Mouse (Mus musculus): ENCODE results near the gene Ttll8. TPM values are rescaled to one million over a fixed set of nuclear protein-coding genes. Genes with fewer than 3 reads are reported as not detected.

The Ttll8 gene
- total and polyA plus RNA-seq, 2 experiments from 2014 or later: not detected

GRCm38 (mm10) chr15:88902200-88902875, 51.9 kb downstream of the Ttll8 start:
- Histone ChIP-seq H3K27ac (ENCODE audit: low read depth) (no peak overlapping the region), H3K4me2 (ENCODE audit: low read depth, low read length) (no peak overlapping the region), H3K9me3 (replicated peaks; ENCODE audit: control insufficient read depth, low read length) (no peaks in the 10 kb centered on the region), H3K4me3 (ENCODE audit: low read depth, low read length) (no peak overlapping the region), H3K9ac (replicated peaks; ENCODE audit: low read depth, low read length) (no peak overlapping the region), H3K4me1 (ENCODE audit: control insufficient read depth, insufficient read depth) (no peaks in the 10 kb centered on the region), H3K36me3 (replicated peaks; ENCODE audit: control insufficient read depth, insufficient read depth, low read length) (no peaks in the 10 kb centered on the region), H3K27me3 (ENCODE audit: control insufficient read depth, insufficient read depth, low read length) (no peaks in the 10 kb centered on the region)
- ATAC-seq (ENCODE audit: insufficient read depth, low read depth) (no peak), DNase-seq (ENCODE audit: low spot score) (no peak)
- 80% methylated on average over 15 of the region's 15 CpGs for WGBS
- TF ChIP-seq CTCF (IDR thresholded peaks at IDR 0.05; ENCODE audit: low read depth): no peak
- TF ChIP-seq EP300 (IDR thresholded peaks at IDR 0.05; ENCODE audit: low read depth): no peak

GRCm38 (mm10) chr15:88896341-88896980, 57.8 kb downstream of the Ttll8 start:
- 72% methylated on average over 10 of the region's 10 CpGs for WGBS
- ATAC-seq (ENCODE audit: insufficient read depth, low read depth) (no peak), DNase-seq (ENCODE audit: low spot score) (no peak)
- no peak overlapping the region for H3K27ac ChIP-seq (ENCODE audit: low read depth)
- H3K9ac ChIP-seq (replicated peaks; ENCODE audit: low read depth, low read length): no peak overlapping the region
- no peak overlapping the region for H3K4me3 ChIP-seq (ENCODE audit: low read depth, low read length)
- H3K9me3 ChIP-seq (replicated peaks; ENCODE audit: control insufficient read depth, low read length): no peaks in the 10 kb centered on the region
- H3K4me1 ChIP-seq (ENCODE audit: control insufficient read depth, insufficient read depth): 0 out of 2 replicates have a peak, but pooled peaks cover under 1% of the 10 kb centered on the region
- H3K27me3 ChIP-seq (ENCODE audit: control insufficient read depth, insufficient read depth, low read length): no peaks in the 10 kb centered on the region
- H3K4me2 ChIP-seq (ENCODE audit: low read depth, low read length): no peak overlapping the region
- no peak for TF ChIP-seq CTCF (IDR thresholded peaks at IDR 0.05; ENCODE audit: low read depth)
- TF ChIP-seq EP300 (IDR thresholded peaks at IDR 0.05; ENCODE audit: low read depth): no peak
- H3K36me3 ChIP-seq (replicated peaks; ENCODE audit: control insufficient read depth, insufficient read depth, low read length): no peaks in the 10 kb centered on the region

DNA sequence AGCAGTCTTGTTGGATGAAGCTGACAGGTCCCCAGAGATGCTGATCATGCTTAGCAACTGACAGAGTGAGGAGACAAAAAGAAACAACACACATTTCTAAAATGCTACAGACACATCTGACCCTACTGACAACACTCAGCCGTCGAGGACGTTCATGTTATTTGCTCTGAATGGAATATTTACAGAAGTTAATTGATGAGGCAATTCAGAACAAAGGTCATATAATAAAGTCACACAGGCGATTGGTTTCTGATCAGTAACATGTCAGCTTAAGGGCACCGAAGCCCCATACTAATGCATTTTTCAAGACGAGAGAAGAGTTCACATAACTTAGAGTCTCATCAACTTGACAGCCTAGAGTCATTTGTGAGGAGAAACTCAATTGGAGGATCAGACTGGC, 58.3 kb downstream of the Ttll8 start:
- Histone ChIP-seq H3K36me3 (replicated peaks; ENCODE audit: control insufficient read depth, insufficient read depth, low read length) (no peaks in the 10 kb centered on the region), H3K27ac (ENCODE audit: low read depth) (no peak overlapping the region), H3K9ac (replicated peaks; ENCODE audit: low read depth, low read length) (no peak overlapping the region), H3K4me3 (ENCODE audit: low read depth, low read length) (no peak overlapping the region), H3K4me2 (ENCODE audit: low read depth, low read length) (no peak overlapping the region), H3K9me3 (replicated peaks; ENCODE audit: control insufficient read depth, low read length) (no peaks in the 10 kb centered on the region), H3K4me1 (ENCODE audit: control insufficient read depth, insufficient read depth) (peaks cover 5% of the 10 kb centered on the region; the same call in 1 of the 2 replicates), H3K27me3 (ENCODE audit: control insufficient read depth, insufficient read depth, low read length) (no peaks in the 10 kb centered on the region)
- ATAC-seq (ENCODE audit: insufficient read depth, low read depth) (no peak), DNase-seq (ENCODE audit: low spot score) (no peak)
- TF ChIP-seq EP300 (IDR thresholded peaks at IDR 0.05; ENCODE audit: low read depth): no peak
- TF ChIP-seq CTCF (IDR thresholded peaks at IDR 0.05; ENCODE audit: low read depth): no peak
- 83% methylated on average over 6 of the region's 6 CpGs for WGBS

- H3K4me1 ChIP-seq (ENCODE audit: control insufficient read depth, insufficient read depth): peaks cover 11% of the 10 kb centered on the region; the same call in 1 of the 2 replicates
- no peaks in the 10 kb centered on the region for H3K27me3 ChIP-seq (ENCODE audit: control insufficient read depth, insufficient read depth, low read length)
- no peaks in the 10 kb centered on the region for H3K36me3 ChIP-seq (replicated peaks; ENCODE audit: control insufficient read depth, insufficient read depth, low read length)
- no peak for DNase-seq (ENCODE audit: low spot score)
- no peak overlapping the region for H3K9ac ChIP-seq (replicated peaks; ENCODE audit: low read depth, low read length)
- WGBS: 64% methylated on average over 7 of the region's 7 CpGs
- H3K4me2 ChIP-seq (ENCODE audit: low read depth, low read length): no peak overlapping the region
- no peak overlapping the region for H3K27ac ChIP-seq (ENCODE audit: low read depth)
- H3K4me3 ChIP-seq (ENCODE audit: low read depth, low read length): no peak overlapping the region
- TF ChIP-seq CTCF (IDR thresholded peaks at IDR 0.05; ENCODE audit: low read depth) (no peak), EP300 (IDR thresholded peaks at IDR 0.05; ENCODE audit: low read depth) (no peak)
- H3K9me3 ChIP-seq (replicated peaks; ENCODE audit: control insufficient read depth, low read length): no peaks in the 10 kb centered on the region
- ATAC-seq (ENCODE audit: insufficient read depth, low read depth): no peak
These were observed 59.1 kb downstream of the Ttll8 start for GRCm38 (mm10) chr15:88895119-88895518.

DNA sequence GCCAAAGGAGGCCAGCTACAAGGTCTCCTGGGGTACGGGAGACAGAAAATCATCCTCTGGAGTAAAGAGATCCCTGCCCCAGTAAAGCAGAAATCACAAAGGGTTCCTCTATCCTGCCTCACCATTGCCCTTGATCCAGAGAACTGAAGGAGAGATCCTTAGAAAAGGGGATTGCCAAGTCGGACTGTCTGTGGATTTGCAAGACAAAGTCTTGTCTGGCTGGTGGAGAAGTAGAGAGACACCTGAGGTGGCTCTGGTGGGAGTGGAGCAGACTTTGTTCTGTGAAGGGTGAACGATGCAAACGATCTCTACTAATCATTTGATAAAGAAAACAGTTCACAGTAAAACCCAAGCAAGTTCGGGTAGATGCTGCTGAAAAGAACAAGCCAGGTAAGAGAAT, 61.3 kb downstream of the Ttll8 start:
- 73% methylated on average over 5 of the region's 5 CpGs for WGBS
- no peak for ATAC-seq (ENCODE audit: insufficient read depth, low read depth)
- Histone ChIP-seq H3K4me2 (ENCODE audit: low read depth, low read length) (no peak overlapping the region), H3K9ac (replicated peaks; ENCODE audit: low read depth, low read length) (no peak overlapping the region), H3K4me1 (ENCODE audit: control insufficient read depth, insufficient read depth) (peaks cover 11% of the 10 kb centered on the region; the same call in 1 of the 2 replicates), H3K4me3 (ENCODE audit: low read depth, low read length) (no peak overlapping the region), H3K9me3 (replicated peaks; ENCODE audit: control insufficient read depth, low read length) (no peaks in the 10 kb centered on the region), H3K27me3 (ENCODE audit: control insufficient read depth, insufficient read depth, low read length) (no peaks in the 10 kb centered on the region), H3K27ac (ENCODE audit: low read depth) (no peak overlapping the region), H3K36me3 (replicated peaks; ENCODE audit: control insufficient read depth, insufficient read depth, low read length) (no peaks in the 10 kb centered on the region)
- no peak for DNase-seq (ENCODE audit: low spot score)
- TF ChIP-seq EP300 (IDR thresholded peaks at IDR 0.05; ENCODE audit: low read depth) (no peak), CTCF (IDR thresholded peaks at IDR 0.05; ENCODE audit: low read depth) (no peak)
